Mouse (Mus musculus) layer of hippocampus, adult 18-20 months (tissue): ENCODE data around the gene Dcps. TPM values are rescaled to one million over a fixed set of nuclear protein-coding genes. Genes with fewer than 3 reads are reported as not detected.
A peak's percentile ranks its signal among the peaks of the same experiment; 100 is the strongest.
"Not testable (repeated sequence)": the region's sequence is repeated elsewhere in the genome, so short reads cannot be mapped to it uniquely, and the experiment has no call there.

ENCODE experiments used
- DNase-seq, 2 experiments: peaks; one replicate each; pipeline ENCODE4 v3.0.0; 2022; ENCODE audit warnings: low spot score in 2 of 2
- total RNA-seq, 2 experiments: library from RNA; stranded (reverse); gene quantifications; 2 replicates each; pipeline ENCODE4 v1.2.3; 2021

Dcps gene
- total RNA-seq, 2 experiments from 2014 or later, result 21.1 to 21.2 TPM

GRCm38 (mm10) chr9:35182832-35183231 lies 7.0 kb upstream of the Dcps start:
- DNase-seq, result no peak

- DNase-seq, result no peak
These were observed 331 bp upstream of the Dcps start for GRCm38 (mm10) chr9:35176124-35176659.

- DNase-seq, result no peak
These were observed 2.5 kb downstream of the Dcps start for GRCm38 (mm10) chr9:35173331-35173730.

- peak in 1 of 2 experiments; percentile 62 for DNase-seq
These were observed 5.8 kb downstream of the Dcps start for GRCm38 (mm10) chr9:35170071-35170470.

GRCm38 (mm10) chr9:35166798-35167635 lies 8.8 kb downstream of the Dcps start:
- DNase-seq, result no peak

GRCm38 (mm10) chr9:35166144-35166797 lies 9.6 kb downstream of the Dcps start:
- peak in 1 of 2 experiments; percentile 54 for DNase-seq

- DNase-seq, result no peak
These were observed 11.6 kb downstream of the Dcps start for GRCm38 (mm10) chr9:35164142-35164874.

GRCm38 (mm10) chr9:35163011-35163690 lies 12.7 kb downstream of the Dcps start:
- DNase-seq, result peak in 1 of 2 experiments; percentile 47

GRCm38 (mm10) chr9:35161721-35162120 lies 14.1 kb downstream of the Dcps start:
- DNase-seq, result no peak

- DNase-seq, result no peak
These were observed 15.2 kb downstream of the Dcps start for GRCm38 (mm10) chr9:35160662-35161061.

- DNase-seq, result no peak
These were observed 17.4 kb downstream of the Dcps start for GRCm38 (mm10) chr9:35158477-35158876.

- DNase-seq, result no peak
These were observed 19.0 kb downstream of the Dcps start for GRCm38 (mm10) chr9:35156862-35157261.

- DNase-seq, result peak in 1 of 2 experiments; percentile 62
These were observed 19.7 kb downstream of the Dcps start for GRCm38 (mm10) chr9:35156002-35156710.

GRCm38 (mm10) chr9:35152923-35153322 lies 22.9 kb downstream of the Dcps start:
- DNase-seq, result no peak

GRCm38 (mm10) chr9:35148822-35149221 lies 27.0 kb downstream of the Dcps start:
- not testable (repeated sequence) for DNase-seq

GRCm38 (mm10) chr9:35147261-35147660 lies 28.6 kb downstream of the Dcps start:
- not testable (repeated sequence) for DNase-seq

- no peak for DNase-seq
These were observed 30.0 kb downstream of the Dcps start for GRCm38 (mm10) chr9:35145829-35146228.

- DNase-seq, result no peak
These were observed 30.7 kb downstream of the Dcps start for GRCm38 (mm10) chr9:35145118-35145517.

GRCm38 (mm10) chr9:35142221-35142620 lies 33.6 kb downstream of the Dcps start:
- DNase-seq, result no peak

GRCm38 (mm10) chr9:35139231-35139744 lies 36.6 kb downstream of the Dcps start:
- DNase-seq, result no peak
